Mouse (Mus musculus): ENCODE data around the gene Wdr25. TPM values are rescaled to one million over a fixed set of nuclear protein-coding genes. Genes with fewer than 3 reads are reported as not detected.

The Wdr25 gene
- polyA plus RNA-seq, 1 experiment = 18.3 TPM

GRCm38 (mm10) chr12:108918753-108919152 lies 25.3 kb downstream of the Wdr25 start:
- TF ChIP-seq POLR2A (IDR thresholded peaks at IDR 0.05; ENCODE audit: borderline replicate concordance, extremely low read depth, low read depth, low read length) (no peak), CTCF (IDR thresholded peaks at IDR 0.05; ENCODE audit: insufficient read depth, low read length) (no peak)
- no peaks in the 10 kb centered on the region; the same call in 1 of the 2 replicates for H3K4me1 ChIP-seq (ENCODE audit: control insufficient read depth, insufficient read depth, low read length)
- 61% methylated on average over 4 of the region's 4 CpGs for WGBS
- H3K4me3 ChIP-seq (replicated peaks; ENCODE audit: extremely low read depth, low read depth, low read length) = no peak overlapping the region
- DNase-seq = no peak

GRCm38 (mm10) chr12:108926606-108927111 lies 33.2 kb downstream of the Wdr25 start:
- H3K4me3 ChIP-seq (replicated peaks; ENCODE audit: extremely low read depth, low read depth, low read length) = no peak overlapping the region
- DNase-seq = no peak
- no peaks in the 10 kb centered on the region for H3K4me1 ChIP-seq (ENCODE audit: control insufficient read depth, insufficient read depth, low read length)
- 72% methylated on average over 9 of the region's 11 CpGs for WGBS
- TF ChIP-seq CTCF (IDR thresholded peaks at IDR 0.05; ENCODE audit: insufficient read depth, low read length) (no peak), POLR2A (IDR thresholded peaks at IDR 0.05; ENCODE audit: borderline replicate concordance, extremely low read depth, low read depth, low read length) (no peak)

DNA sequence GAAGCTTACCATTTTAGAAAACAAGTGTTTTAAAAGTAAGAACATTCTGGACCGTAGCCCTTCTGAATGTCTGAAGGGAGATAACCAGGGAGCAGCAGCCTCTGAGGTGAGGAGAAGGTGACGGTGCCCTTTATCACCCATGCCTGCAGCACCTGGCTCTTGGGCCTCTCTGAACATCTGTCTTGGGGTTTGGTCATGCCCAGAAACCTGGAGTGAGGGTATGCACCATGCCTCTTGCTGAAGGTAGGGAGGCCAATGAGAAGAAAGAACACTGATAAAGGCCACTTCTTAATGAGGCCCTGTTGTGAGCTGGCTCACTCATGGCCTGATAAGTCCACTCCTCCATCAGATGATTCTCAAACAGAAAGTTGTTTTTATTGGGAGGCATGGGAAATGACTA lies 34.8 kb downstream of the Wdr25 start:
- WGBS = 92% methylated on average over 2 of the region's 2 CpGs
- Histone ChIP-seq H3K4me3 (replicated peaks; ENCODE audit: extremely low read depth, low read depth, low read length) (no peak overlapping the region), H3K4me1 (ENCODE audit: control insufficient read depth, insufficient read depth, low read length) (no peaks in the 10 kb centered on the region)
- no peak for DNase-seq
- TF ChIP-seq POLR2A (IDR thresholded peaks at IDR 0.05; ENCODE audit: borderline replicate concordance, extremely low read depth, low read depth, low read length) = no peak
- no peak for TF ChIP-seq CTCF (IDR thresholded peaks at IDR 0.05; ENCODE audit: insufficient read depth, low read length)

DNA sequence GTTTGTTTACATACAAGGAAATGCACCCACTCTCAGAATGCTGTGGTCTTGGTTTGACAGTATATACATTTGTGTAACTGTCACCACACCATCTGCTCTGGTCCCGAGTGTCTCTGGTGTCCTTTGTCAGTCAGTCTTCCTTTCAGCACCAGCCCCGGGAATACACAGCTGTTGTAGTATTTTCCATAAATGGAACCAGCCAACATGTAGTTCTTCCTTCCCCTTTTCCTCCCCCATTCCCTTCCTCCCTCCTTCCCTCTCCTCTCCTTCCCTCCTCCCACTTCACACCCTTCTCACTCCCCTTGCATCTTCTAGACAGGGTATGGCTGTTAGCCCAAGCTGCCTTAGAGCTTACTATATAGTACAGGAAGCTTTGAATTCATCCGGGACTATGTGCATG lies 36.0 kb downstream of the Wdr25 start:
- TF ChIP-seq POLR2A (IDR thresholded peaks at IDR 0.05; ENCODE audit: borderline replicate concordance, extremely low read depth, low read depth, low read length) = no peak
- DNase-seq = no peak
- Histone ChIP-seq H3K4me1 (ENCODE audit: control insufficient read depth, insufficient read depth, low read length) (no peaks in the 10 kb centered on the region), H3K4me3 (replicated peaks; ENCODE audit: extremely low read depth, low read depth, low read length) (no peak overlapping the region)
- WGBS = 62% methylated on average over 3 of the region's 3 CpGs

GRCm38 (mm10) chr12:108931341-108932053 lies 38.1 kb downstream of the Wdr25 start:
- whole genome bisulfite sequencing = 65% methylated on average over 7 of the region's 7 CpGs
- Histone ChIP-seq H3K4me3 (replicated peaks; ENCODE audit: extremely low read depth, low read depth, low read length) (no peak overlapping the region), H3K4me1 (ENCODE audit: control insufficient read depth, insufficient read depth, low read length) (no peaks in the 10 kb centered on the region)
- TF ChIP-seq POLR2A (IDR thresholded peaks at IDR 0.05; ENCODE audit: borderline replicate concordance, extremely low read depth, low read depth, low read length) (no peak), CTCF (IDR thresholded peaks at IDR 0.05; ENCODE audit: insufficient read depth, low read length) (no peak)
- DNase-seq = no peak

DNA sequence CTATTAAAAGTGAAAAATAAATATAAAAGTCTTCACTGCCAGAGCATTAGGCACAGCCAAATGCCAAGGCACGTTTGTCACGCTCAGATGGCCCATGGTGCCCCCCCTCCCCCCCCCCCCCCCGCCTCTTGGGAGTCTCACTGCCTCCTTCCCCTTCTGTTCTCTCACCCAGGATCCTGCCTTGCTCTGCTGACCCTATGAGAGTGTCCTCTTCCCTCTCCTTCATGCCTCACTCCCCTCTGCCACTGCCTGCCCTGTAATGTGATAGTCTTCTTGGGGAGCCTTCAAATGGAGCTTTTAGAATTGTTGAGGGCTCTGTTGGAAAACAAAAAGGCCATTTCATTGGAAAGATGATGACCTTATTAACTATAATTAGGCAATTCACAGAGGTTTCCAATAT lies 38.7 kb downstream of the Wdr25 start:
- no peaks in the 10 kb centered on the region for H3K4me1 ChIP-seq (ENCODE audit: control insufficient read depth, insufficient read depth, low read length)
- no peak for DNase-seq
- TF ChIP-seq CTCF (IDR thresholded peaks at IDR 0.05; ENCODE audit: insufficient read depth, low read length) (no peak), POLR2A (IDR thresholded peaks at IDR 0.05; ENCODE audit: borderline replicate concordance, extremely low read depth, low read depth, low read length) (no peak)
- H3K4me3 ChIP-seq (replicated peaks; ENCODE audit: extremely low read depth, low read depth, low read length) = no peak overlapping the region
- WGBS = 40% methylated on average over 3 of the region's 3 CpGs

DNA sequence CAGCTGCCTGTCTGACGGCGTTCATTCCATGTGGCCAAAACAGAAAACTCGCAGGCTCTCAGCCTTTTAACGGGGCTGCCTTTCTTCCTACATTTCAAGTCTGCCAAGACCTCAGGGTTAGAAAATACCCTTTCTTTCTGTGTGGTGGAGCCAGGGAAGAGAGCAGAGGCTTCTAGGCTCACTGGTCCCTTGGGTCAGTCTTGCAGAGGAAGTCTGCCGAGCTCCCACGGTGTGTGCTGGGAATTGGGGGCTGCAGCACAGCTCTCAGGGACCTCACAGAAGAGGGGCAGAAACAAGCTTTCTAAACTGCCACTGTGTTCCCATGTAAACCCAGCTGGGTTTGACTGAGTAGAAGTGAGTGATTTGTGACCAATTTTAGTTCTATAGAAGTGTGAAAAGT lies 40.8 kb downstream of the Wdr25 start:
- WGBS = 78% methylated on average over 6 of the region's 6 CpGs
- TF ChIP-seq CTCF (IDR thresholded peaks at IDR 0.05; ENCODE audit: insufficient read depth, low read length) = no peak
- TF ChIP-seq POLR2A (IDR thresholded peaks at IDR 0.05; ENCODE audit: borderline replicate concordance, extremely low read depth, low read depth, low read length) = no peak
- H3K4me3 ChIP-seq (replicated peaks; ENCODE audit: extremely low read depth, low read depth, low read length) = no peak overlapping the region
- DNase-seq = no peak
- H3K4me1 ChIP-seq (ENCODE audit: control insufficient read depth, insufficient read depth, low read length) = no peaks in the 10 kb centered on the region

DNA sequence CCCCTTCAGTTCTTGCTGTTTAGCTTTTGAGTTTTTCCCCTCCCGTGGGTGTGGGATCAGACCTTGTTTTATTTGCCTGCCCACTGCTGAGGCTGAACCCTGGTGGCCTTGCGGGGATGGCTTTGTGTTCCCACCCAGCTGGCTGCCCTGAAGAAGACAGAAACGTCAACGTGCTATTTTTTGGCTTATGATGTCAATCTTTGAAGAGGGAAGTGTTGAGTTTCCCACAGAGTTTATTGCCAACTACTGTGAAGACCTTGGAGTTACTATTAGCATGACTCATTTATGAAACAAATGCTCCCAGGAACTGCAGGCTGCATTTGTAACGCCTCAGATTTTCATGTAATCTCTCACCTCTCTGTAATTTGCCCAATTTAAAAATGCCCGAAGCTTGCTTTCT lies 43.4 kb downstream of the Wdr25 start:
- 45% methylated on average over 6 of the region's 6 CpGs for WGBS
- no peak for DNase-seq
- no peaks in the 10 kb centered on the region for H3K4me1 ChIP-seq (ENCODE audit: control insufficient read depth, insufficient read depth, low read length)

GRCm38 (mm10) chr12:108937506-108937905 lies 44.1 kb downstream of the Wdr25 start:
- WGBS = 73% methylated on average over 4 of the region's 4 CpGs
- DNase-seq = no peak
- Histone ChIP-seq H3K4me3 (replicated peaks; ENCODE audit: extremely low read depth, low read depth, low read length) (no peak overlapping the region), H3K4me1 (ENCODE audit: control insufficient read depth, insufficient read depth, low read length) (no peaks in the 10 kb centered on the region)
- no peak for TF ChIP-seq POLR2A (IDR thresholded peaks at IDR 0.05; ENCODE audit: borderline replicate concordance, extremely low read depth, low read depth, low read length)
- TF ChIP-seq CTCF (IDR thresholded peaks at IDR 0.05; ENCODE audit: insufficient read depth, low read length) = no peak

More for the DNA sequence above, 43.4 kb downstream of the Wdr25 start:
- no peak overlapping the region for H3K4me3 ChIP-seq (replicated peaks; ENCODE audit: extremely low read depth, low read depth, low read length)
- TF ChIP-seq CTCF (IDR thresholded peaks at IDR 0.05; ENCODE audit: insufficient read depth, low read length) (no peak), POLR2A (IDR thresholded peaks at IDR 0.05; ENCODE audit: borderline replicate concordance, extremely low read depth, low read depth, low read length) (no peak)

DNA sequence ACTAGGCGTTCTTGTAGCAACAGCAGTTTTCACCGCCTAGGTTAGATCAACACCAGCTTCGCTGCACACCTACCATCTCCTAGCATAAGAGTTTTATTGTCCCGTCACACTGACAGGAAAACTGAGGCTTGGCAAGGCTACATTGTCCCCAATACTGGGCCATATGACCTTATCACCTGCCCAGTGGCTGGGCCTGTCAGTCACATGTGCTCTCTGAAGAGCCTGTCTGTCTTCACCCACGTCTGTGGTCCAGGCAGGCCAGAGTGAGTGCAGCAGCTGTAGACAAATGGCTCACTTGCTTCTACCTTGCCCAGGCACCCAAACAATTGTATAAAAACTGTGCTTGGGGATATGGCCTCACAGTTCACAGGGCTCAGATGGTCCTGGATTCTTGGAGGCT lies 45.4 kb downstream of the Wdr25 start:
- no peak for DNase-seq
- 92% methylated on average over 5 of the region's 5 CpGs for WGBS
- no peak for TF ChIP-seq POLR2A (IDR thresholded peaks at IDR 0.05; ENCODE audit: borderline replicate concordance, extremely low read depth, low read depth, low read length)
- no peak for TF ChIP-seq CTCF (IDR thresholded peaks at IDR 0.05; ENCODE audit: insufficient read depth, low read length)
- Histone ChIP-seq H3K4me1 (ENCODE audit: control insufficient read depth, insufficient read depth, low read length) (no peaks in the 10 kb centered on the region), H3K4me3 (replicated peaks; ENCODE audit: extremely low read depth, low read depth, low read length) (no peak overlapping the region)
